Mouse (Mus musculus) olfactory bulb, adult 2 months (tissue): ENCODE results near the gene Trem3. TPM values are rescaled to one million over a fixed set of nuclear protein-coding genes. Genes with fewer than 3 reads are reported as not detected.

Experiments used
- H3K27ac ChIP-seq: fragments of 200-500 bp; 2 replicates; pipeline ENCODE4 v1.5.1; 2012; ENCODE audit warnings: low read depth, low read length; ENCODE audit not compliant: insufficient read depth
- H3K4me1 ChIP-seq: fragments of 200-500 bp; 2 replicates; pipeline ENCODE4 v1.6.1; 2012; ENCODE audit warnings: low read length; ENCODE audit not compliant: control insufficient read depth, insufficient read depth
- H3K4me3 ChIP-seq: fragments of 200-500 bp; 2 replicates; pipeline ENCODE4 v1.5.1; 2012; ENCODE audit warnings: mild to moderate bottlenecking, low read depth, low read length, moderate library complexity; ENCODE audit not compliant: insufficient read depth
- CTCF ChIP-seq: fragments of 200-500 bp; IDR thresholded peaks from 2 replicates; pipeline ENCODE4 v1.5.1; 2012; ENCODE audit warnings: low read depth, mild to moderate bottlenecking, low read length, moderate library complexity; ENCODE audit not compliant: insufficient read depth
- POLR2A ChIP-seq: fragments of 200-500 bp; IDR thresholded peaks from 2 replicates; pipeline ENCODE4 v1.6.1; 2012; ENCODE audit warnings: mild to moderate bottlenecking, low read depth, low read length, moderate library complexity; ENCODE audit not compliant: insufficient read depth
- WGBS: fragments of 180-500 bp; shearing (Covaris S2); methylation state at CpG from one replicate; pipeline ENCODE4 v1.1.7; 2018; 5-methylcytosine and 5-hydroxymethylcytosine counted together
- polyA plus RNA-seq: library from polyadenylated mRNA; stranded (reverse); fragments of >200 nt; gene quantifications from 2 replicates; pipeline ENCODE4 v1.2.4, GENCODE M21; 2012; ENCODE audit warnings: low replicate concordance; ENCODE audit not compliant: missing spikeins, insufficient read depth, insufficient read length

Trem3 gene
- polyA plus RNA-seq, 1 experiment: not detected

GRCm38 (mm10) chr17:48279002-48279401 lies 31.4 kb downstream of the Trem3 start:
- no peak overlapping the region for H3K27ac ChIP-seq
- peaks cover 5% of the 10 kb centered on the region for H3K4me1 ChIP-seq
- no peak overlapping the region for H3K4me3 ChIP-seq
- no peak for TF ChIP-seq CTCF
- no peak for TF ChIP-seq POLR2A
- WGBS: 95% methylated on average over 4 of the region's 4 CpGs

- Histone ChIP-seq H3K4me3 (no peak overlapping the region), H3K4me1 (peaks cover 5% of the 10 kb centered on the region), H3K27ac (no peak overlapping the region)
- 27% methylated on average over 18 of the region's 18 CpGs for WGBS
- TF ChIP-seq POLR2A (no peak), CTCF (no peak)
These were observed 33.6 kb downstream of the Trem3 start for GRCm38 (mm10) chr17:48280943-48281738.

- WGBS: 8% methylated on average over 3 of the region's 3 CpGs
- no peak overlapping the region for H3K27ac ChIP-seq
- H3K4me3 ChIP-seq: no peak overlapping the region
- H3K4me1 ChIP-seq: peaks cover 5% of the 10 kb centered on the region
- no peak for TF ChIP-seq POLR2A
- no peak for TF ChIP-seq CTCF
These were observed 34.1 kb downstream of the Trem3 start for GRCm38 (mm10) chr17:48281739-48282085.

- 59% methylated on average over 1 of the region's 1 CpGs for WGBS
- Histone ChIP-seq H3K27ac (no peak overlapping the region), H3K4me1 (no peaks in the 10 kb centered on the region), H3K4me3 (no peak overlapping the region)
- TF ChIP-seq CTCF (no peak), POLR2A (no peak)
These were observed 39.2 kb downstream of the Trem3 start for GRCm38 (mm10) chr17:48286765-48287164.

GRCm38 (mm10) chr17:48287276-48287675 lies 39.7 kb downstream of the Trem3 start:
- TF ChIP-seq POLR2A (no peak), CTCF (no peak)

GRCm38 (mm10) chr17:48293500-48294194 lies 46.1 kb downstream of the Trem3 start:
- H3K4me3 ChIP-seq: no peak overlapping the region
- H3K4me1 ChIP-seq: no peaks in the 10 kb centered on the region
- no peak overlapping the region for H3K27ac ChIP-seq
- TF ChIP-seq POLR2A (no peak), CTCF (no peak)
- 85% methylated on average over 5 of the region's 5 CpGs for WGBS

More at GRCm38 (mm10) chr17:48287276-48287675, 39.7 kb downstream of the Trem3 start:
- no peak overlapping the region for H3K4me3 ChIP-seq
- 70% methylated on average over 2 of the region's 2 CpGs for WGBS
- H3K4me1 ChIP-seq: no peaks in the 10 kb centered on the region
- no peak overlapping the region for H3K27ac ChIP-seq

- no peaks in the 10 kb centered on the region for H3K4me1 ChIP-seq
- TF ChIP-seq POLR2A (no peak), CTCF (no peak)
- WGBS: 44% methylated on average over 3 of the region's 4 CpGs
- no peak within 1 kb of the TSS for H3K27ac ChIP-seq
- H3K4me3 ChIP-seq: no peak within 1 kb of the TSS; the same call in 1 of the 2 replicates
These were observed 51.6 kb downstream of the Trem3 start, which contains the start of gene Treml2 for GRCm38 (mm10) chr17:48299203-48299602. Gene Treml2 (plus strand): TSS chr17:48299498.

- Histone ChIP-seq H3K4me3 (no peak overlapping the region), H3K27ac (no peak overlapping the region), H3K4me1 (no peaks in the 10 kb centered on the region)
- 67% methylated on average over 7 of the region's 7 CpGs for WGBS
- TF ChIP-seq CTCF: no peak
- TF ChIP-seq POLR2A: no peak
These were observed 52.2 kb downstream of the Trem3 start for GRCm38 (mm10) chr17:48299756-48300155.

GRCm38 (mm10) chr17:48300199-48300598 lies 52.6 kb downstream of the Trem3 start:
- Histone ChIP-seq H3K4me3 (no peak overlapping the region; the same call in 1 of the 2 replicates), H3K27ac (no peak overlapping the region), H3K4me1 (no peaks in the 10 kb centered on the region)
- TF ChIP-seq CTCF (no peak), POLR2A (no peak)
- 76% methylated on average over 7 of the region's 7 CpGs for WGBS

GRCm38 (mm10) chr17:48300861-48301260 lies 53.3 kb downstream of the Trem3 start:
- 84% methylated on average over 9 of the region's 9 CpGs for WGBS
- no peaks in the 10 kb centered on the region for H3K4me1 ChIP-seq
- no peak overlapping the region for H3K27ac ChIP-seq
- TF ChIP-seq CTCF: no peak
- TF ChIP-seq POLR2A: no peak
- no peak overlapping the region for H3K4me3 ChIP-seq
